Mouse (Mus musculus) heart, postnatal 0 days (tissue): ENCODE data around the gene Pdcd1lg2. TPM values are rescaled to one million over a fixed set of nuclear protein-coding genes. Genes with fewer than 3 reads are reported as not detected.

ENCODE experiments used
- ATAC-seq: fragments of 200-750 bp; cut with Nextera tagmentation; 2 replicates; pipeline ENCODE4 v1.8.0; 2017; ENCODE audit warnings: low read depth, moderate number of reproducible peaks, moderate library complexity; ENCODE audit not compliant: insufficient read depth
- DNase-seq: peaks from one replicate; pipeline ENCODE4 v3.0.0-alpha.2; 2016; ENCODE audit warnings: low spot score
- H3K27ac ChIP-seq: fragments of 300-500 bp; sonication (generic); 2 replicates; pipeline ENCODE4 v1.5.1; 2014; ENCODE audit warnings: low read depth, mild to moderate bottlenecking
- H3K27me3 ChIP-seq: fragments of 300-500 bp; sonication (generic); 2 replicates; pipeline ENCODE4 v1.6.1; 2014; ENCODE audit warnings: low read length, mixed read lengths; ENCODE audit not compliant: control insufficient read depth, insufficient read depth
- H3K36me3 ChIP-seq: fragments of 300-500 bp; sonication (generic); replicated peaks from 2 replicates; pipeline ENCODE4 v1.6.1; 2014; ENCODE audit warnings: low read length, mixed read lengths; ENCODE audit not compliant: control insufficient read depth, insufficient read depth
- H3K4me1 ChIP-seq: fragments of 300-500 bp; sonication (generic); 2 replicates; pipeline ENCODE4 v1.6.1; 2014; ENCODE audit warnings: antibody characterized with exemption; ENCODE audit not compliant: control insufficient read depth, insufficient read depth
- H3K4me2 ChIP-seq: fragments of 300-500 bp; sonication (generic); 2 replicates; pipeline ENCODE4 v1.6.1; 2014; ENCODE audit warnings: low read depth, mild to moderate bottlenecking, low read length, moderate library complexity
- H3K4me3 ChIP-seq: fragments of 300-500 bp; sonication (generic); 2 replicates; pipeline ENCODE4 v1.5.1; 2014; ENCODE audit warnings: low read depth, low read length
- H3K9ac ChIP-seq: fragments of 300-500 bp; sonication (generic); replicated peaks from 2 replicates; pipeline ENCODE4 v1.6.1; 2014; ENCODE audit warnings: low read depth, low read length, mixed read lengths
- H3K9me3 ChIP-seq: fragments of 300-500 bp; sonication (generic); replicated peaks from 2 replicates; pipeline ENCODE4 v1.6.1; 2016; ENCODE audit warnings: low read length; ENCODE audit not compliant: control insufficient read depth
- CTCF ChIP-seq: IDR thresholded peaks from 2 replicates; pipeline ENCODE4 v1.5.1; 2016; ENCODE audit warnings: antibody characterized with exemption, control low read depth, low read depth
- EP300 ChIP-seq: IDR thresholded peaks from 2 replicates; pipeline ENCODE4 v1.6.1; 2016; ENCODE audit warnings: antibody characterized with exemption, low read depth
- WGBS: fragments of 180-500 bp; shearing (Covaris S2); extraction: QIAGEN DNeasy Blood & Tissue Kit; methylation state at CpG from one replicate; pipeline ENCODE4 v1.1.7; 2014; 5-methylcytosine and 5-hydroxymethylcytosine counted together
- polyA plus RNA-seq: library from polyadenylated mRNA; unstranded; fragments of >200 nt; fragmentation: Nextera tagmentation; extraction: Ambion mirVana; gene quantifications from 2 replicates; pipeline ENCODE4 v1.2.1, GENCODE M21; 2015
- total RNA-seq: library from RNA; depleted of rRNA; stranded (reverse); fragments of >200 nt; gene quantifications from 2 replicates; pipeline ENCODE4 v1.2.3, GENCODE M21; 2014; ENCODE audit warnings: low replicate concordance

Gene Pdcd1lg2
- total and polyA plus RNA-seq, 2 experiments from 2014 or later, result not detected

GRCm38 (mm10) chr19:29416393-29416902 lies 5.7 kb downstream of the Pdcd1lg2 start:
- H3K4me1 ChIP-seq, result peaks cover 6% of the 10 kb centered on the region
- TF ChIP-seq CTCF (no peak), EP300 (no peak)
- H3K4me2 ChIP-seq, result no peak overlapping the region
- H3K27me3 ChIP-seq, result no peaks in the 10 kb centered on the region
- H3K27ac ChIP-seq, result no peak overlapping the region
- H3K4me3 ChIP-seq, result no peak overlapping the region
- H3K36me3 ChIP-seq, result no peaks in the 10 kb centered on the region
- ATAC-seq, result no peak
- WGBS, result 68% methylated on average over 3 of the region's 3 CpGs
- H3K9me3 ChIP-seq, result no peaks in the 10 kb centered on the region
- no peak for DNase-seq
- H3K9ac ChIP-seq, result no peak overlapping the region

- Histone ChIP-seq H3K4me1 (peaks cover 6% of the 10 kb centered on the region), H3K27ac (no peak overlapping the region), H3K36me3 (no peaks in the 10 kb centered on the region), H3K9ac (no peak overlapping the region), H3K4me3 (no peak overlapping the region), H3K4me2 (no peak overlapping the region), H3K27me3 (no peaks in the 10 kb centered on the region), H3K9me3 (no peaks in the 10 kb centered on the region)
- WGBS, result 70% methylated on average over 2 of the region's 2 CpGs
- TF ChIP-seq EP300 (no peak), CTCF (no peak)
- ATAC-seq (no peak), DNase-seq (no peak)
These were observed 6.5 kb downstream of the Pdcd1lg2 start for GRCm38 (mm10) chr19:29417188-29417587.

GRCm38 (mm10) chr19:29417894-29418293 lies 7.2 kb downstream of the Pdcd1lg2 start:
- 17% methylated on average over 2 of the region's 2 CpGs for WGBS
- Histone ChIP-seq H3K4me3 (no peak overlapping the region), H3K4me2 (no peak overlapping the region), H3K36me3 (no peaks in the 10 kb centered on the region), H3K27me3 (no peaks in the 10 kb centered on the region), H3K4me1 (peaks cover 6% of the 10 kb centered on the region), H3K27ac (peak overlapping the region; percentile 67; the same call in 1 of the 2 replicates), H3K9me3 (no peaks in the 10 kb centered on the region), H3K9ac (no peak overlapping the region)
- ATAC-seq, result no peak
- no peak for DNase-seq
- no peak for TF ChIP-seq EP300
- no peak for TF ChIP-seq CTCF

- no peak for TF ChIP-seq CTCF
- Histone ChIP-seq H3K27me3 (no peaks in the 10 kb centered on the region), H3K4me3 (no peak overlapping the region), H3K9ac (no peak overlapping the region), H3K27ac (peak overlapping the region; percentile 67), H3K4me1 (peaks cover 6% of the 10 kb centered on the region), H3K36me3 (no peaks in the 10 kb centered on the region), H3K4me2 (peak overlapping the region; percentile 25), H3K9me3 (no peaks in the 10 kb centered on the region)
- WGBS, result 9% methylated on average over 9 of the region's 9 CpGs
- ATAC-seq, result peak; percentile 55; the same call in 1 of the 2 replicates
- peak; percentile 39 for DNase-seq
These were observed 8.0 kb downstream of the Pdcd1lg2 start for GRCm38 (mm10) chr19:29418661-29419115.

GRCm38 (mm10) chr19:29419506-29419905 lies 8.8 kb downstream of the Pdcd1lg2 start:
- Histone ChIP-seq H3K4me2 (no peak overlapping the region), H3K27me3 (no peaks in the 10 kb centered on the region), H3K27ac (no peak overlapping the region), H3K9me3 (no peaks in the 10 kb centered on the region), H3K36me3 (no peaks in the 10 kb centered on the region), H3K4me1 (peaks cover 6% of the 10 kb centered on the region), H3K9ac (no peak overlapping the region), H3K4me3 (no peak overlapping the region)
- 55% methylated on average over 3 of the region's 3 CpGs for WGBS
- ATAC-seq (no peak), DNase-seq (no peak)
- no peak for TF ChIP-seq CTCF
- TF ChIP-seq EP300, result no peak

GRCm38 (mm10) chr19:29419946-29420345 lies 9.2 kb downstream of the Pdcd1lg2 start:
- Histone ChIP-seq H3K27me3 (no peaks in the 10 kb centered on the region), H3K9ac (no peak overlapping the region), H3K4me1 (peaks cover 6% of the 10 kb centered on the region), H3K36me3 (no peaks in the 10 kb centered on the region), H3K4me2 (no peak overlapping the region), H3K27ac (no peak overlapping the region), H3K9me3 (no peaks in the 10 kb centered on the region), H3K4me3 (no peak overlapping the region)
- ATAC-seq (no peak), DNase-seq (no peak)
- no peak for TF ChIP-seq EP300
- TF ChIP-seq CTCF, result no peak
